Mouse (Mus musculus) MEL (cell line): Measurements from ENCODE around the gene Galnt13. TPM values are rescaled to one million over a fixed set of nuclear protein-coding genes. Genes with fewer than 3 reads are reported as not detected.

Source experiments
- DNase-seq: peaks from one replicate; pipeline ENCODE4 v3.0.0; 2011; ENCODE audit warnings: low read depth, low spot score
- H3K27ac ChIP-seq: 2 replicates; pipeline ENCODE4 v1.5.1; 2012; ENCODE audit warnings: low read depth, mild to moderate bottlenecking, control low read depth, low read length, moderate library complexity; ENCODE audit not compliant: control insufficient read depth
- H3K27me3 ChIP-seq, 2 experiments: fragments of 150-350 bp in 1 of 2; sonication (generic) in 1 of 2; 2 replicates each; pipeline ENCODE4 v1.6.1; 2012; ENCODE audit warnings: low read length in 2 of 2, mild to moderate bottlenecking in 2 of 2, improper control_type of control experiment in 1 of 2, moderate library complexity in 1 of 2; ENCODE audit not compliant: insufficient read depth in 2 of 2, control insufficient read depth in 1 of 2
- H3K36me3 ChIP-seq, 2 experiments: 2 replicates each; pipeline ENCODE4 v1.6.1; 2012 to 2014; ENCODE audit warnings: low read length in 2 of 2, improper control_type of control experiment in 1 of 2, inconsistent platforms in 1 of 2, mild to moderate bottlenecking in 1 of 2; ENCODE audit not compliant: insufficient read depth in 2 of 2, control insufficient read depth in 1 of 2
- H3K4me1 ChIP-seq, 2 experiments: fragments of 150-350 bp in 1 of 2; sonication (generic) in 1 of 2; 2 replicates each; pipeline ENCODE4 v1.6.1; 2012; ENCODE audit warnings: low read length in 2 of 2, improper control_type of control experiment in 1 of 2, mild to moderate bottlenecking in 1 of 2; ENCODE audit not compliant: insufficient read depth in 2 of 2, control insufficient read depth in 1 of 2
- H3K4me3 ChIP-seq, 2 experiments: fragments of 150-350 bp in 1 of 2; sonication (generic) in 1 of 2; 2 replicates each; pipeline ENCODE4 v1.5.1; 2012; ENCODE audit warnings: low read depth in 2 of 2, low read length in 2 of 2, mild to moderate bottlenecking in 2 of 2, moderate library complexity in 2 of 2, control low read depth in 1 of 2, improper control_type of control experiment in 1 of 2; ENCODE audit not compliant: control insufficient read depth in 1 of 2, insufficient read depth in 1 of 2
- H3K79me2 ChIP-seq: 2 replicates; pipeline ENCODE4 v1.6.1; 2012; ENCODE audit warnings: mild to moderate bottlenecking, low read length, moderate library complexity; ENCODE audit not compliant: control insufficient read depth, poor library complexity, insufficient read depth
- H3K9ac ChIP-seq: 2 replicates; pipeline ENCODE4 v1.6.1; 2012; ENCODE audit warnings: low read depth, mild to moderate bottlenecking, control low read depth, low read length, moderate library complexity; ENCODE audit not compliant: control insufficient read depth, poor library complexity, severe bottlenecking
- H3K9me3 ChIP-seq: fragments of 150-350 bp; sonication (generic); replicated peaks from 2 replicates; pipeline ENCODE4 v1.6.1; 2012; ENCODE audit warnings: mild to moderate bottlenecking, low read length, improper control_type of control experiment, moderate library complexity; ENCODE audit not compliant: insufficient read depth
- CHD1 ChIP-seq: IDR thresholded peaks from 2 replicates; pipeline ENCODE4 v1.6.1; 2012; ENCODE audit warnings: low read depth, mild to moderate bottlenecking, inconsistent platforms, low read length, improper control_type of control experiment
- CHD2 ChIP-seq: IDR thresholded peaks from 2 replicates; pipeline ENCODE4 v1.6.1; 2011; ENCODE audit warnings: low read length, improper control_type of control experiment
- E2F4 ChIP-seq: IDR thresholded peaks from 2 replicates; pipeline ENCODE4 v1.6.1; 2011; ENCODE audit warnings: low read depth, low read length, improper control_type of control experiment, borderline replicate concordance
- EP300 ChIP-seq, 2 experiments: IDR thresholded peaks; 2 replicates each; pipeline ENCODE4 v1.6.1; 2011; ENCODE audit warnings: improper control_type of control experiment in 2 of 2, low read length in 2 of 2, low read depth in 1 of 2, mild to moderate bottlenecking in 1 of 2
- KAT2A ChIP-seq: conservative IDR thresholded peaks from 2 replicates; pipeline ENCODE4 v1.6.1; 2012; ENCODE audit warnings: low read depth, low read length, improper control_type of control experiment, inconsistent platforms
- MAZ ChIP-seq: IDR thresholded peaks from 2 replicates; pipeline ENCODE4 v1.6.1; 2012; ENCODE audit warnings: low read depth, mild to moderate bottlenecking, inconsistent platforms, low read length, improper control_type of control experiment
- MEF2A ChIP-seq: IDR thresholded peaks from 2 replicates; pipeline ENCODE4 v1.6.1; 2014; ENCODE audit warnings: low read depth, mild to moderate bottlenecking, inconsistent platforms, low read length, improper control_type of control experiment; ENCODE audit not compliant: poor library complexity, insufficient replicate concordance, severe bottlenecking; ENCODE audit errors: extremely low read depth
- MXI1 ChIP-seq: IDR thresholded peaks from 2 replicates; pipeline ENCODE4 v1.6.1; 2011; ENCODE audit warnings: mild to moderate bottlenecking, low read depth, low read length, improper control_type of control experiment
- MYB ChIP-seq: IDR thresholded peaks from 2 replicates; pipeline ENCODE4 v1.6.1; 2011; ENCODE audit warnings: mild to moderate bottlenecking, low read depth, low read length, improper control_type of control experiment
- MYC ChIP-seq: IDR thresholded peaks from 2 replicates; pipeline ENCODE4 v1.6.1; 2011; ENCODE audit warnings: low read depth, mild to moderate bottlenecking, low read length, improper control_type of control experiment, moderate library complexity
- NRF1 ChIP-seq: IDR thresholded peaks from 2 replicates; pipeline ENCODE4 v1.6.1; 2014; ENCODE audit warnings: low read depth, mild to moderate bottlenecking, inconsistent platforms, low read length, improper control_type of control experiment, moderate library complexity; ENCODE audit not compliant: poor library complexity, insufficient read depth, severe bottlenecking
- POLR2A ChIP-seq, 2 experiments: IDR thresholded peaks; 2 replicates each; pipeline ENCODE4 v1.6.1; 2011 to 2012; ENCODE audit warnings: low read length in 2 of 2, mild to moderate bottlenecking in 2 of 2, control low read depth in 1 of 2, improper control_type of control experiment in 1 of 2, low read depth in 1 of 2, moderate library complexity in 1 of 2; ENCODE audit not compliant: control insufficient read depth in 1 of 2, insufficient read depth in 1 of 2, poor library complexity in 1 of 2
- POLR2AphosphoS2 ChIP-seq: IDR thresholded peaks from 2 replicates; pipeline ENCODE4 v1.6.1; 2011; ENCODE audit warnings: low read length, improper control_type of control experiment
- POLR2AphosphoS5 ChIP-seq: IDR thresholded peaks from 2 replicates; pipeline ENCODE4 v1.6.1; 2012; ENCODE audit warnings: low read depth, borderline replicate concordance, mild to moderate bottlenecking, inconsistent platforms, low read length, moderate library complexity, mixed read lengths
- RAD21 ChIP-seq: IDR thresholded peaks from 2 replicates; pipeline ENCODE4 v1.6.1; 2011; ENCODE audit warnings: mild to moderate bottlenecking, low read depth, low read length, improper control_type of control experiment
- TAL1 ChIP-seq: IDR thresholded peaks from 2 replicates; pipeline ENCODE4 v1.6.1; 2012; ENCODE audit warnings: mild to moderate bottlenecking, inconsistent platforms, low read length, moderate library complexity, mixed read lengths
- TCF12 ChIP-seq: IDR thresholded peaks from 2 replicates; pipeline ENCODE4 v1.6.1; 2014; ENCODE audit warnings: low read depth, mild to moderate bottlenecking, inconsistent platforms, low read length, improper control_type of control experiment, moderate library complexity
- UBTF ChIP-seq: IDR thresholded peaks from 2 replicates; pipeline ENCODE4 v1.6.1; 2012; ENCODE audit warnings: low read depth, mild to moderate bottlenecking, inconsistent platforms, low read length, improper control_type of control experiment, moderate library complexity, borderline replicate concordance; ENCODE audit not compliant: insufficient read depth
- USF2 ChIP-seq, 2 experiments: IDR thresholded peaks; 2 replicates each; pipeline ENCODE4 v1.6.1; 2011 to 2012; ENCODE audit warnings: improper control_type of control experiment in 2 of 2, low read length in 2 of 2, borderline replicate concordance in 1 of 2, inconsistent platforms in 1 of 2, low read depth in 1 of 2, mild to moderate bottlenecking in 1 of 2; ENCODE audit not compliant: insufficient read depth in 1 of 2
- ZC3H11A ChIP-seq: IDR thresholded peaks from 2 replicates; pipeline ENCODE4 v1.6.1; 2012; ENCODE audit warnings: low read depth, mild to moderate bottlenecking, inconsistent platforms, low read length, improper control_type of control experiment
- ZKSCAN1 ChIP-seq: IDR thresholded peaks from 2 replicates; pipeline ENCODE4 v1.6.1; 2012; ENCODE audit warnings: low read depth, mild to moderate bottlenecking, inconsistent platforms, low read length, improper control_type of control experiment, moderate library complexity
- ZMIZ1 ChIP-seq: IDR thresholded peaks from 2 replicates; pipeline ENCODE4 v1.6.1; 2012; ENCODE audit warnings: low read depth, mild to moderate bottlenecking, inconsistent platforms, low read length, improper control_type of control experiment, moderate library complexity
- polyA plus RNA-seq, 2 experiments: library from polyadenylated mRNA; stranded (reverse) in 1 of 2; unstranded in 1 of 2; fragments of >175 nt in 1 of 2; fragments of >200 nt in 1 of 2; gene quantifications; 2 replicates each; pipeline versions ENCODE4 v1.2.1 to v1.2.4; 2012; ENCODE audit warnings: low replicate concordance in 2 of 2, low read depth in 1 of 2; ENCODE audit not compliant: insufficient read length in 2 of 2, insufficient read depth in 1 of 2, missing spikeins in 1 of 2
- total RNA-seq: library from RNA; depleted of rRNA; stranded (reverse); fragments of 300-350 nt; gene quantifications from 2 replicates; pipeline ENCODE4 v1.2.3, GENCODE M21; 2012

The Galnt13 gene
- total and polyA plus RNA-seq, 3 experiments: not detected

DNA sequence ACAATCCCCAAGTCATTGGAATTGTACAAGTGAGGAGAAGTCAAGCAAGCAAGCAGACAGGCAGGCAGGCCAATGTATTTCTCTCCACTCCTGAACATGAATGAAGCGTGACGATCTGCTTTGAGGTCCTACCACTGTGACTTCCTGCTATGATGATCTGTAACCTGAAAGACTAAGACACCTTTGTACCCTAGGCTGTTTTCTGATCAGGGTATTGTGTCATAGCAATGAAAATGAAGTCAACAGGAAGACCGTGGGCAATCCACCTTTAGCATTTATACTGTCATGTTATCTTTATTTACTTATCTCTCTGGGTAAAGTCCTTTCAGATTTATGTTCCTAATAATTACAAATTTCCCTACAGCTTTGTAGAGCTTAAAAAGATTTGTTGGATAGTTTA is 500.3 kb downstream of the Galnt13 start:
- no peak overlapping the region for H3K4me3 ChIP-seq
- H3K27ac ChIP-seq: no peak overlapping the region
- DNase-seq: no peak
- no peaks in the 10 kb centered on the region for H3K9me3 ChIP-seq
- TF ChIP-seq NRF1 (no peak), MEF2A (no peak), MAZ (no peak), POLR2A (IDR thresholded peaks at IDR 0.05; ENCODE audit: control insufficient read depth in 1 of 2, insufficient read depth in 1 of 2, low read depth in 1 of 2, low read length in 2 of 2, poor library complexity in 1 of 2) (no peak), MYC (no peak), POLR2AphosphoS2 (no peak), ZKSCAN1 (no peak), MXI1 (no peak), CHD2 (no peak), CHD1 (no peak), MYB (no peak), ZC3H11A (no peak)
- H3K79me2 ChIP-seq: no peaks in the 10 kb centered on the region
- H3K9ac ChIP-seq: no peak overlapping the region
- no peaks in the 10 kb centered on the region for H3K4me1 ChIP-seq
- H3K36me3 ChIP-seq: no peaks in the 10 kb centered on the region
- no peaks in the 10 kb centered on the region for H3K27me3 ChIP-seq

- no peaks in the 10 kb centered on the region for H3K36me3 ChIP-seq
- H3K4me1 ChIP-seq: no peaks in the 10 kb centered on the region
- no peak for DNase-seq
- no peaks in the 10 kb centered on the region for H3K79me2 ChIP-seq
- no peaks in the 10 kb centered on the region for H3K27me3 ChIP-seq
- no peak overlapping the region for H3K9ac ChIP-seq
- TF ChIP-seq USF2 (IDR thresholded peaks at IDR 0.05; ENCODE audit: borderline replicate concordance in 1 of 2, insufficient read depth in 1 of 2, low read depth in 1 of 2, low read length in 2 of 2): no peak
- no peak for TF ChIP-seq UBTF
- no peak for TF ChIP-seq ZMIZ1
- TF ChIP-seq MYC: no peak
- no peak for TF ChIP-seq TAL1
- no peak for TF ChIP-seq RAD21
- no peak for TF ChIP-seq MEF2A
- TF ChIP-seq NRF1: no peak
- TF ChIP-seq CHD1: no peak
- TF ChIP-seq KAT2A: no peak
- TF ChIP-seq POLR2AphosphoS5: no peak
- TF ChIP-seq E2F4: no peak
- no peak for TF ChIP-seq EP300 (IDR thresholded peaks at IDR 0.05; ENCODE audit: low read depth in 1 of 2, low read length in 2 of 2)
- no peak for TF ChIP-seq CHD2
- TF ChIP-seq TCF12: no peak
- no peak for TF ChIP-seq MYB
- TF ChIP-seq, all 39 proteins: peak for 0
- Histone ChIP-seq H3K9me3 (no peaks in the 10 kb centered on the region), H3K27ac (no peak overlapping the region), H3K4me3 (no peak overlapping the region)
Measured at GRCm38 (mm10) chr2:54937306-54937705, 501.2 kb downstream of the Galnt13 start.
